Mouse (Mus musculus) CH12.LX (cell line): ENCODE results near the gene Nphs2. TPM values are rescaled to one million over a fixed set of nuclear protein-coding genes. Genes with fewer than 3 reads are reported as not detected.

ENCODE experiments used
- DNase-seq: peaks from one replicate; pipeline ENCODE4 v3.0.0-alpha.2; 2013; ENCODE audit errors: extremely low read depth
- H3K27ac ChIP-seq: 2 replicates; pipeline ENCODE4 v1.5.1; 2012; ENCODE audit warnings: low read depth, mild to moderate bottlenecking, control low read depth, moderate library complexity; ENCODE audit not compliant: insufficient read depth
- H3K27me3 ChIP-seq: replicated peaks from 2 replicates; pipeline ENCODE3; 2012; ENCODE audit warnings: inconsistent platforms
- H3K36me3 ChIP-seq, 2 experiments: replicated peaks in 1 of 2; 2 replicates each; pipeline versions ENCODE3 to v1.6.1; 2012; ENCODE audit warnings: inconsistent platforms in 1 of 2, low read length in 1 of 2, mild to moderate bottlenecking in 1 of 2, mixed read lengths in 1 of 2, moderate library complexity in 1 of 2; ENCODE audit not compliant: control insufficient read depth in 1 of 2, insufficient read depth in 1 of 2
- H3K4me1 ChIP-seq, 2 experiments: 2 replicates each; pipeline ENCODE4 v1.6.1; 2012; ENCODE audit warnings: inconsistent platforms in 1 of 2, moderate library complexity in 1 of 2; ENCODE audit not compliant: insufficient read depth in 2 of 2, control insufficient read depth in 1 of 2
- H3K4me2 ChIP-seq: 2 replicates; pipeline ENCODE4 v1.6.1; 2012; ENCODE audit warnings: low read depth, mild to moderate bottlenecking, control low read depth; ENCODE audit not compliant: poor library complexity, insufficient read depth, severe bottlenecking
- H3K4me3 ChIP-seq, 3 experiments: fragments of 150-350 bp in 1 of 3; sonication (generic) in 1 of 3; replicated peaks in 1 of 3; 2 replicates each; pipeline versions ENCODE3 to v1.5.1; 2011 to 2012; ENCODE audit warnings: low read depth in 2 of 3, low read length in 2 of 3, mild to moderate bottlenecking in 2 of 3, moderate library complexity in 2 of 3, control low read depth in 1 of 3, improper control_type of control experiment in 1 of 3, inconsistent platforms in 1 of 3, mixed read lengths in 1 of 3; ENCODE audit not compliant: poor library complexity in 1 of 3
- H3K79me2 ChIP-seq: replicated peaks from 2 replicates; pipeline ENCODE4 v1.6.1; 2012; ENCODE audit warnings: mild to moderate bottlenecking, moderate library complexity; ENCODE audit not compliant: control insufficient read depth, poor library complexity, insufficient read depth, severe bottlenecking; ENCODE audit errors: extremely low read depth
- H3K9ac ChIP-seq: 2 replicates; pipeline ENCODE4 v1.6.1; 2012; ENCODE audit warnings: low read depth, mild to moderate bottlenecking, control low read depth, moderate library complexity; ENCODE audit not compliant: insufficient read depth
- H3K9me3 ChIP-seq: replicated peaks from 2 replicates; pipeline ENCODE3; 2012; ENCODE audit warnings: low read length, inconsistent platforms, mixed read lengths
- E2F4 ChIP-seq: IDR thresholded peaks from 2 replicates; pipeline ENCODE4 v1.6.1; 2011; ENCODE audit warnings: low read depth, low read length, improper control_type of control experiment; ENCODE audit not compliant: insufficient replicate concordance
- EP300 ChIP-seq: IDR thresholded peaks from 2 replicates; pipeline ENCODE4 v1.6.1; 2011; ENCODE audit warnings: low read length, improper control_type of control experiment
- GABPA ChIP-seq: IDR thresholded peaks from 2 replicates; pipeline ENCODE4 v1.6.1; 2012; ENCODE audit warnings: low read depth, low read length, improper control_type of control experiment, inconsistent platforms; ENCODE audit not compliant: insufficient replicate concordance
- HCFC1 ChIP-seq: IDR thresholded peaks from 2 replicates; pipeline ENCODE4 v1.6.1; 2012; ENCODE audit warnings: low read depth, mild to moderate bottlenecking, inconsistent platforms, low read length, improper control_type of control experiment
- IRF4 ChIP-seq: IDR thresholded peaks from 2 replicates; pipeline ENCODE4 v1.6.1; 2014; ENCODE audit warnings: low read depth, mild to moderate bottlenecking, inconsistent platforms, low read length, improper control_type of control experiment
- JUN ChIP-seq: IDR thresholded peaks from 2 replicates; pipeline ENCODE4 v1.6.1; 2011; ENCODE audit warnings: low read depth, mild to moderate bottlenecking, low read length, improper control_type of control experiment, moderate library complexity; ENCODE audit not compliant: insufficient read depth
- JUND ChIP-seq: conservative IDR thresholded peaks from 2 replicates; pipeline ENCODE4 v1.6.1; 2011; ENCODE audit warnings: low read depth, low read length, improper control_type of control experiment
- MAFK ChIP-seq: IDR thresholded peaks from 2 replicates; pipeline ENCODE4 v1.6.1; 2011; ENCODE audit warnings: low read length, improper control_type of control experiment; ENCODE audit not compliant: insufficient replicate concordance
- MAZ ChIP-seq: IDR thresholded peaks from 2 replicates; pipeline ENCODE4 v1.6.1; 2012; ENCODE audit warnings: low read depth, mild to moderate bottlenecking, inconsistent platforms, low read length, improper control_type of control experiment, moderate library complexity
- MXI1 ChIP-seq: IDR thresholded peaks from 2 replicates; pipeline ENCODE4 v1.6.1; 2011; ENCODE audit warnings: mild to moderate bottlenecking, low read depth, low read length, improper control_type of control experiment
- MYC ChIP-seq: IDR thresholded peaks from 2 replicates; pipeline ENCODE4 v1.6.1; 2011; ENCODE audit warnings: low read depth, mild to moderate bottlenecking, improper control_type of control experiment, low read length
- NELFE ChIP-seq: IDR thresholded peaks from 2 replicates; pipeline ENCODE4 v1.6.1; 2011; ENCODE audit warnings: low read depth, low read length, improper control_type of control experiment
- NRF1 ChIP-seq: IDR thresholded peaks from 2 replicates; pipeline ENCODE4 v1.6.1; 2014; ENCODE audit warnings: low read depth, mild to moderate bottlenecking, inconsistent platforms, low read length, improper control_type of control experiment, moderate library complexity
- PAX5 ChIP-seq: IDR thresholded peaks from 2 replicates; pipeline ENCODE4 v1.6.1; 2012; ENCODE audit warnings: low read length, inconsistent platforms, mixed read lengths
- POLR2A ChIP-seq: IDR thresholded peaks from 2 replicates; pipeline ENCODE4 v1.6.1; 2011; ENCODE audit warnings: low read depth, mild to moderate bottlenecking, improper control_type of control experiment, low read length
- POLR2AphosphoS2 ChIP-seq: IDR thresholded peaks from 2 replicates; pipeline ENCODE4 v1.6.1; 2011; ENCODE audit warnings: low read depth, low read length, improper control_type of control experiment
- RAD21 ChIP-seq: IDR thresholded peaks from 2 replicates; pipeline ENCODE4 v1.6.1; 2011; ENCODE audit warnings: low read depth, mild to moderate bottlenecking, low read length, improper control_type of control experiment, moderate library complexity
- RCOR1 ChIP-seq: conservative IDR thresholded peaks from 2 replicates; pipeline ENCODE4 v1.6.1; 2012; ENCODE audit warnings: low read depth, mild to moderate bottlenecking, inconsistent platforms, low read length, improper control_type of control experiment
- TBP ChIP-seq: conservative IDR thresholded peaks from 2 replicates; pipeline ENCODE4 v1.6.1; 2011; ENCODE audit warnings: low read depth, low read length, improper control_type of control experiment
- UBTF ChIP-seq: IDR thresholded peaks from 2 replicates; pipeline ENCODE4 v1.6.1; 2012; ENCODE audit warnings: low read depth, mild to moderate bottlenecking, inconsistent platforms, low read length, improper control_type of control experiment, moderate library complexity
- USF1 ChIP-seq: IDR thresholded peaks from 2 replicates; pipeline ENCODE4 v1.6.1; 2014; ENCODE audit warnings: low read depth, mild to moderate bottlenecking, inconsistent platforms, low read length, improper control_type of control experiment
- USF2 ChIP-seq: conservative IDR thresholded peaks from 2 replicates; pipeline ENCODE4 v1.6.1; 2011; ENCODE audit warnings: low read depth, low read length, improper control_type of control experiment
- ZKSCAN1 ChIP-seq: IDR thresholded peaks from 2 replicates; pipeline ENCODE4 v1.6.1; 2012; ENCODE audit warnings: low read depth, inconsistent platforms, low read length, improper control_type of control experiment, borderline replicate concordance
- dilution Hi-C: fragments of 300-500 bp; cut with MboI; formaldehyde crosslinking; loops from 2 replicates; pipeline ENCODE4 v1.14.3; 2020; ENCODE audit warnings: low sequenced_read_pairs; ENCODE audit not compliant: extremely low pct_unique_long_range_greater_than_20kb, extremely low pct_ligation_motif_present
- in situ Hi-C: fragments of 300-500 bp; cut with MboI; formaldehyde crosslinking; loops from 3 replicates; pipeline ENCODE4 v1.14.3; 2019; ENCODE audit warnings: low sequenced_read_pairs, low pct_ligation_motif_present, low pct_unique_long_range_greater_than_20kb, mixed read lengths
- polyA plus RNA-seq: library from polyadenylated mRNA; unstranded; fragments of >175 nt; gene quantifications from 2 replicates; pipeline ENCODE4 v1.2.1, GENCODE M21; 2012; ENCODE audit warnings: low read depth; ENCODE audit not compliant: insufficient read length
- total RNA-seq, 2 experiments: library from RNA; depleted of rRNA; stranded (reverse); fragments of 300-350 nt in 1 of 2; fragments of >200 nt in 1 of 2; gene quantifications; 2 replicates each; pipeline ENCODE4 v1.2.3; 2012 to 2014

Gene Nphs2
- total and polyA plus RNA-seq, 3 experiments, result not detected

DNA sequence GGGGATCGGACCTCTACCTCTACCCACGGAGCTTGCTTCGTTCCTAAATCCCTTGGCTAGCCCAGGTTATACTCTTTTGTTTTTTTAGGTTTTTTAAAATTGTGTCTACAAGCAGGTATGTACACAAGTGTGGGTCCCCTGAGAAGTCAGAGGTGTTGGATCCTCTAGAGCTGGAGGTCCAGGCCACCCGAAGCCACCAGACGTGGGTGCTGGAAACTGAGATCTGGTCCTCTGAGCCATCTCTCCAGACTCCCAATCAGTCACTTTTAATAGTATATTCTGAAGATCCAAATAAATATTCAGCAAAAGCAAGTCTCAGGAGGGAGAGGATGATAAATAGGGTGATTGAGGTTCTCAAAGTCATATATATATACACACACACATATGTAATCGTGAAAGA, 20.5 kb upstream of the Nphs2 start:
- no peaks in the 10 kb centered on the region for H3K79me2 ChIP-seq
- dilution Hi-C loops (no loop called here), in situ Hi-C loops (no loop called here)
- no peaks in the 10 kb centered on the region for H3K4me1 ChIP-seq
- H3K27me3 ChIP-seq, result no peaks in the 10 kb centered on the region
- no peak overlapping the region for H3K27ac ChIP-seq
- H3K4me3 ChIP-seq, result no peak overlapping the region
- no peaks in the 10 kb centered on the region for H3K9me3 ChIP-seq
- H3K9ac ChIP-seq, result no peak overlapping the region
- no peak for DNase-seq
- no peak overlapping the region for H3K4me2 ChIP-seq
- TF ChIP-seq IRF4 (no peak), MAZ (no peak), POLR2AphosphoS2 (no peak), GABPA (no peak), JUND (no peak), E2F4 (no peak), USF1 (no peak), ZKSCAN1 (no peak), HCFC1 (no peak)
- TF ChIP-seq, all 38 proteins: peak for 0
- H3K36me3 ChIP-seq, result no peaks in the 10 kb centered on the region

DNA sequence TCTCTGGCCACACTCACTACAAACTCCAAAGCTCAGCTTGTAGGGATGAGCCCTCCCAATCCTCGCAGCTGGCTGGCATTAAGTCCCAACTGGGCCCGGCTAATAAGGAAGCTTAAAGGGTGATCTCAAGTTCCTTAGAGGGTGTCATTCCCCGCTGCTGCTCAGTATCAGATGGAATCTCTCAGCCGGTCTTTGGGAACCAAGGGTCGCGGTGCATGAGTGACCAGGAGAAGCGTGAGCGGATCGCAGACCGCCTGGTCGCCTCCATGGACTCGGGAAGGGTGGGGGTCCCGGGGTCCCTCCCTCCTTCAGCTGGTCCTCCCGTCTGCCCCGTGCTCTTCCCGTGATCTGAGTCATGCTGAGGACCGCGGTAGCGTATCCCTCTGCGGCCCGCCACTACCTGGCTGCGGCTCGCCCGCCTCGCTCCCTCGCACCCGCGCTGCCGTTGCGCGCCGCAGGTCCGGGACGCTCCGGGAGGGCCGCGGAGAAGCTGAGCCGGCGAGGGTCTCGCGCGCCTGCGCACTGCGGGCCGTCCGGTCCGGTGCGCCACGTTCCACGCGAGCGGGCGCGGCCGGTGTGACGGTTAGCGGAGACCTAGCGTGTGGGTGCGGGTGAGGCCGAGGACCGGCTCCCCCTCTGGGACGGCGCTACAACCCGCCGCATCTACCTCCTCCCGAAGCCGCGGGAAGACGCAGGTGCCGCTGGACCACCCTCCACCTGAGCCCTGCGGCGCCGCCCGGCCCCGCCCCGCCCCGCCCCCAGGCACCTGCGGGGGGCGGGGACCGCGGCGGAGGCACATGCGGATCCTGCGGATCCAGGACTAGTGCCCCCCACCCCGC, 7.4 kb upstream of the Nphs2 start, which contains the start of gene Tdrd5:
Gene Tdrd5, minus strand, starts transcription at position 754 of the 839 bp plus-strand sequence.
- TF ChIP-seq JUN (no peak), TBP (no peak), NRF1 (no peak), POLR2A (no peak), USF2 (no peak), POLR2AphosphoS2 (no peak), PAX5 (no peak), RCOR1 (no peak), MYC (no peak), IRF4 (no peak), UBTF (no peak), MAFK (no peak), ZKSCAN1 (no peak), NELFE (no peak), GABPA (no peak), EP300 (no peak), RAD21 (no peak), USF1 (no peak), MXI1 (no peak)
- TF ChIP-seq, all 38 proteins: peak for 0
- in situ Hi-C loops, result no loop called here
- no peak within 1 kb of the TSS for H3K27ac ChIP-seq
- no peak within 1 kb of the TSS for H3K9ac ChIP-seq
- no peaks in the 10 kb centered on the region for H3K79me2 ChIP-seq
- no peaks in the 10 kb centered on the region for H3K4me1 ChIP-seq
- no peaks in the 10 kb centered on the region for H3K36me3 ChIP-seq
- DNase-seq, result no peak
- dilution Hi-C loops, result no loop called here
- no peaks in the 10 kb centered on the region for H3K27me3 ChIP-seq
- peaks cover 3% of the 10 kb centered on the region for H3K9me3 ChIP-seq
- H3K4me2 ChIP-seq, result no peak within 1 kb of the TSS
- H3K4me3 ChIP-seq, result no peak within 1 kb of the TSS
